Mouse (Mus musculus) CH12.LX (cell line): ENCODE results near the gene Tysnd1.

Experiments used
- CHD1 ChIP-seq: IDR thresholded peaks from 2 replicates; pipeline ENCODE4 v1.6.1; 2012; ENCODE audit warnings: low read depth, low read length, improper control_type of control experiment, inconsistent platforms
- CHD2 ChIP-seq: IDR thresholded peaks from 2 replicates; pipeline ENCODE4 v1.6.1; 2011; ENCODE audit warnings: low read length, improper control_type of control experiment
- CTCF ChIP-seq, 2 experiments: IDR thresholded peaks in 1 of 2; conservative IDR thresholded peaks in 1 of 2; 2 replicates each; pipeline ENCODE4 v1.5.1; 2011 to 2012; ENCODE audit warnings: low read depth in 2 of 2, low read length in 2 of 2, improper control_type of control experiment in 1 of 2, inconsistent platforms in 1 of 2, mild to moderate bottlenecking in 1 of 2, moderate library complexity in 1 of 2
- EP300 ChIP-seq: IDR thresholded peaks from 2 replicates; pipeline ENCODE4 v1.6.1; 2011; ENCODE audit warnings: low read length, improper control_type of control experiment
- IRF4 ChIP-seq: IDR thresholded peaks from 2 replicates; pipeline ENCODE4 v1.6.1; 2014; ENCODE audit warnings: low read depth, mild to moderate bottlenecking, inconsistent platforms, low read length, improper control_type of control experiment
- MAZ ChIP-seq: IDR thresholded peaks from 2 replicates; pipeline ENCODE4 v1.6.1; 2012; ENCODE audit warnings: low read depth, mild to moderate bottlenecking, inconsistent platforms, low read length, improper control_type of control experiment, moderate library complexity
- NELFE ChIP-seq: IDR thresholded peaks from 2 replicates; pipeline ENCODE4 v1.6.1; 2011; ENCODE audit warnings: low read depth, low read length, improper control_type of control experiment
- POLR2A ChIP-seq: IDR thresholded peaks from 2 replicates; pipeline ENCODE4 v1.6.1; 2011; ENCODE audit warnings: low read depth, mild to moderate bottlenecking, improper control_type of control experiment, low read length
- TBP ChIP-seq: conservative IDR thresholded peaks from 2 replicates; pipeline ENCODE4 v1.6.1; 2011; ENCODE audit warnings: low read depth, low read length, improper control_type of control experiment
- ZC3H11A ChIP-seq: IDR thresholded peaks from 2 replicates; pipeline ENCODE4 v1.6.1; 2012; ENCODE audit warnings: low read depth, mild to moderate bottlenecking, inconsistent platforms, low read length, improper control_type of control experiment
- ZMIZ1 ChIP-seq: IDR thresholded peaks from 2 replicates; pipeline ENCODE4 v1.6.1; 2012; ENCODE audit warnings: low read depth, mild to moderate bottlenecking, inconsistent platforms, low read length, improper control_type of control experiment
- ZNF384 ChIP-seq: IDR thresholded peaks from 2 replicates; pipeline ENCODE4 v1.6.1; 2012; ENCODE audit warnings: low read depth, low read length, improper control_type of control experiment, inconsistent platforms

- no peak for TF ChIP-seq CTCF (conservative IDR thresholded peaks at IDR 0.05 in 1 of 2, IDR thresholded peaks at IDR 0.05 in 1 of 2; ENCODE audit: low read depth in 2 of 2, low read length in 2 of 2)
- no peak for TF ChIP-seq EP300
- TF ChIP-seq ZMIZ1, result no peak
- no peak for TF ChIP-seq NELFE
- TF ChIP-seq CHD1, result no peak
- TF ChIP-seq POLR2A, result no peak
- no peak for TF ChIP-seq ZNF384
- TF ChIP-seq TBP, result no peak
- no peak for TF ChIP-seq ZC3H11A
- no peak for TF ChIP-seq MAZ
- TF ChIP-seq CHD2, result no peak
- no peak for TF ChIP-seq IRF4
Observed at GRCm38 (mm10) chr10:61675935-61676334, 19.4 kb upstream of the Tysnd1 start.
